Mouse (Mus musculus): ENCODE results near the gene Mpzl2. TPM values are rescaled to one million over a fixed set of nuclear protein-coding genes. Genes with fewer than 3 reads are reported as not detected.
A peak's percentile ranks its signal among the peaks of the same experiment; 100 is the strongest.

The Mpzl2 gene
- polyA plus RNA-seq, 1 experiment from 2014 or later: 1.0 TPM

DNA sequence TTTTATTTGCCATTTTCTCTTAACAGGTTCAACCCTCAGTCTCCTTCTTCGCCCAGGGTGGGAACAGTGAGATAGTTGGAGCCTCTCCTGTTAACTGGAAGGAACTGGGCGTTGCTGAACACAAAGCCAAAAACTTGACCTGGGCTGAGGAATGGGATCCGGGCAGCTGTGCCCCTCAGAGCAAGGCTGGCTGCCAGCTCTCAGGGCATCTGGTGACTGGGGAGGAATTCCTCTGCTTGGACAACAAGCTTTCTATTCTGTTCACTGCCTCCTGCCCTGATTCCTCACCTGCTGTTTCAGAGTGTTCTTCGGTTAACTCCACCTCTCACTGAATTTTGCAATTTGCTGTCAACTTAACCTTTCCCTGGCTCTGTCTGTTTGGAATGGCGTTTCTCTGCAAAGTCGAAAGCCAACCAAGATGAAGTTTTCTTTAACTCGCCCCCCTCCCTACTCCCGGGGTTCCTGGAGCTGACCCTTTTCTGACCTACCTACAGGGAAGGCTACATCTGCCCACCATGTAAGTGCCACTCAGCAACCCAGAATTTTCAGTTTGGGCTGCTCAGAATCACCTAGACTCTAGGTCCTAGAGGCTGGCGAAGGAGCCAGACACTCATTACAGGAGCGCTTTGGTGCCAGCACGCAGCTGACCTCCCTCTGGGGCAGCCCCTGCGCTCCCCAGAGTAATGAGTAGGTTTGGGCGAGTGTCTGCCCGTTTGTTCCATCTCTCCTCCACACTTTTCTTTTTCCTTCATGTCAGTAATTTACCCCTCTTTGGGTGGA is 657 bp downstream of the Mpzl2 start:
- WGBS: 16% methylated on average over 14 of the region's 14 CpGs
- H3K4me3 ChIP-seq: no peak overlapping the region
- no peak overlapping the region for H3K27ac ChIP-seq (replicated peaks)
- H3K27me3 ChIP-seq (ENCODE audit: low read depth, poor library complexity, severe bottlenecking): peaks cover 73% of the 10 kb centered on the region
- DNase-seq (ENCODE audit: low spot score): no peak
- H3K36me3 ChIP-seq: no peaks in the 10 kb centered on the region
- H3K4me1 ChIP-seq: peaks cover 21% of the 10 kb centered on the region
- no peaks in the 10 kb centered on the region for H3K9me3 ChIP-seq (replicated peaks)

DNA sequence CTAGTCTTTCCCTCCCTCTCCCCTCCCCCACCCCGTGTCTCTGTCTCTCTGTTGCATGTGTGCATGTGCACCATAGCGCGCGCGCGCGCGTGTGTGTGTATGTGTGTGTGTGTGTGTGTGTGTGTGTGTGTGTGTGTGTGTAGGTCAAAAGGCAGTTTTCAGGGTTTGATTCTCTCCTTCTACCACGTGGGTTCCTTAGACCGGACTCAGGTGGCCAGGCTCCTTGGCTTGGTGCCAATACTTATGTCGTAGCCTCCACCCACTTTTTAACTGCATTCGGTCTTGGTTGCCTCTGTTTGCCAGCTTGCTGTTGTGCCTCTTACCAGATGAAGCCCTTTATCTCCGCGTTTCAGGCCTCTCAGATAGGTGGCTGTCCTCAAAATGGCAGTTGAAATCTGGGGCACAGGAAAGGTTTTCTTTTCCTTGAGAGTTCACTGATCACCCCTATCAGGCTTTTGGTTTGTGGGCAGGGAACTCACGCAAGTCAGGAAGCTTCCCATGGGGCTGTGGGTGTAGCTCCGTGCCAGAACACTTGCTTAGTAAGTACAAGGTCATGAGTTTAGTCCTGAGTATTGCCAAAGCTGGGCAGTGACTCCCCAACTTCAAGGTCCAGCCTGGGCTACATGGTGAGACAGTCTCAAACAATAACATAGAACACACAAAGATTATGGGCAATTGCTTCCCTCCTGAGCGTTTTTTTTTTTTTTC is 1.7 kb downstream of the Mpzl2 start:
- no peaks in the 10 kb centered on the region for H3K9me3 ChIP-seq (replicated peaks)
- WGBS: 36% methylated on average over 17 of the region's 17 CpGs

DNA sequence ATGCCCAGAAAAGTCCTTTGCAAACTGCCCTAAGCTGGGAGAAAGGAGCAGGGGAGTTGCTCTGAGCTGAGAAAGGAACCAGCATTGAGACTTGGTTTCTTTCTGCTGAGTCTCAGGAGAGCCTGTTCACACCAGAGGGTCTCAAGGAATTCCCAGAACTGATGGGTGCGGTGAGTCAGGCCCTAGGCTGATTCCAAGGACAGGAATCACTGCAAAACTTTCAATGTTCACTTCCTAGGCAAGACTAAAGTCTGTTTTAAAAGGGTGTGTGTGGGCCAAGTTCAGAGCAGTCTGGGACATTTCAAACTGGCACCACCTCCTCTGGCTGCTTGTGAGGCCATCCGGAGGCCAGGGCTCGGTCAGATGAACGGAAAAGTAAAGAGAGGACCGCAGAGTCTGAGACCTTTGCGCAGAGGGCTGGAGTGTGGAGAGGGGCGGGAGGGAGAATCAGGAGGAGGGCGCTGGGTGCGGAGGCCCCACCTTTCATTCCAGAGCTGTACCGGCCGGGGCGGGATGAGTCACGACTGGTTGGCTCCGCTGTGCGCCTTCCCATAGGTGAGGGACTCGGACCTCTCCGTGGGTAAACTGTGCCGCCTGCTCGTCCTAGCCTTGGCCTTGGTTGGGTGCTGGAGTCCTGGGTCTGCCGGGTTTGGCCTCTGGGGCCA is 2.6 kb downstream of the Mpzl2 start:
- Histone ChIP-seq H3K36me3 (no peaks in the 10 kb centered on the region), H3K9me3 (replicated peaks) (no peaks in the 10 kb centered on the region), H3K27me3 (ENCODE audit: low read depth, poor library complexity, severe bottlenecking) (peaks cover 73% of the 10 kb centered on the region), H3K4me3 (peak overlapping the region; percentile 32), H3K4me1 (peaks cover 21% of the 10 kb centered on the region), H3K27ac (replicated peaks) (no peak overlapping the region)
- 3% methylated on average over 20 of the region's 20 CpGs for WGBS
- DNase-seq (ENCODE audit: low spot score): peak; percentile 21

More for the DNA sequence above, 1.7 kb downstream of the Mpzl2 start:
- H3K27me3 ChIP-seq (ENCODE audit: low read depth, poor library complexity, severe bottlenecking): peaks cover 73% of the 10 kb centered on the region
- H3K27ac ChIP-seq (replicated peaks): no peak overlapping the region
- no peaks in the 10 kb centered on the region for H3K36me3 ChIP-seq
- DNase-seq (ENCODE audit: low spot score): peak; percentile 27
- peaks cover 21% of the 10 kb centered on the region for H3K4me1 ChIP-seq
- H3K4me3 ChIP-seq: no peak overlapping the region

DNA sequence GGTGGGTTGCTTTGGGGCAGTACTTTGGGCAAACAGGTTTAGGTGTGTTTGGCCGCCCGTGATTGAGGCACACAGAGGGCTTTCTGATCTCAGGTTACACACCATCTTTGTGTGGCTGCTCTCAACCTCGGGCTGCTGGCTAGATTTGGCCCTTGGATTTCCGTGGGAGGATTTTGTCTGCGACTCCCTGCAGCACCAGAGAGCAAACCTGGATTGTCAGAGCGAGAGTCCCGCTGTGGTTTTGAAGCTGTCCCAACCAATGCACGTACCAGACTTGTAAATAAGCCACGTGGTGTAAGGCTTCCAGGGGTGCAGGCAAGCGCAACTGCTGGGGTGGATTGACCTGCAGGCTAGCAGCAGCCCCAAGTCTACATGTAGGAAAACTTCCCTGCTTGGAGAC is 3.3 kb downstream of the Mpzl2 start:
- H3K27ac ChIP-seq (replicated peaks): no peak overlapping the region
- peaks cover 72% of the 10 kb centered on the region for H3K27me3 ChIP-seq (ENCODE audit: low read depth, poor library complexity, severe bottlenecking)
- DNase-seq (ENCODE audit: low spot score): peak; percentile 22
- H3K4me1 ChIP-seq: peaks cover 21% of the 10 kb centered on the region
- WGBS: under 1% methylated on average over 10 of the region's 10 CpGs
- H3K9me3 ChIP-seq (replicated peaks): no peaks in the 10 kb centered on the region
- peak overlapping the region; percentile 32 for H3K4me3 ChIP-seq
- H3K36me3 ChIP-seq: no peaks in the 10 kb centered on the region

DNA sequence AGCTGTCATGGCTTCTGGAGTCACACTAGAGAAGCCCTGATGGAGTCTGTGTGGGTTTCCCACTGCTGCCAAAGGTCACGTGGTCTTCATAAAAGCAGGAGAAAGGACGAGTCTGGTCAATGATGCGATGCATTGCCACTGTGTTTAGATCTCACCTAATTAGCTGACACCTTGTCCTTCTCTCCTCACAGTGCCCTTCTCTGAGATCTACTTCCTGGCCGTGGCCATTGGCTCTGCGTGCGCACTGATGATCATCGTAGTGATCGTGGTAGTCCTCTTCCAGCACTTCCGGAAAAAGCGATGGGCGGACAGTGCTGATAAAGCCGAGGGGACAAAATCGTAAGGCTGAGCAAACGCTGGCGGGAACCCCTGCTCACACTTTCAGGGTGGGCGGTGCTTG is 7.4 kb downstream of the Mpzl2 start:
- no peak overlapping the region for H3K27ac ChIP-seq (replicated peaks)
- no peak overlapping the region for H3K4me3 ChIP-seq
- no peaks in the 10 kb centered on the region for H3K9me3 ChIP-seq (replicated peaks)
- no peaks in the 10 kb centered on the region for H3K36me3 ChIP-seq
- H3K4me1 ChIP-seq: peaks cover 11% of the 10 kb centered on the region
- WGBS: 93% methylated on average over 16 of the region's 16 CpGs
- peaks cover 34% of the 10 kb centered on the region for H3K27me3 ChIP-seq (ENCODE audit: low read depth, poor library complexity, severe bottlenecking)
- DNase-seq (ENCODE audit: low spot score): no peak

DNA sequence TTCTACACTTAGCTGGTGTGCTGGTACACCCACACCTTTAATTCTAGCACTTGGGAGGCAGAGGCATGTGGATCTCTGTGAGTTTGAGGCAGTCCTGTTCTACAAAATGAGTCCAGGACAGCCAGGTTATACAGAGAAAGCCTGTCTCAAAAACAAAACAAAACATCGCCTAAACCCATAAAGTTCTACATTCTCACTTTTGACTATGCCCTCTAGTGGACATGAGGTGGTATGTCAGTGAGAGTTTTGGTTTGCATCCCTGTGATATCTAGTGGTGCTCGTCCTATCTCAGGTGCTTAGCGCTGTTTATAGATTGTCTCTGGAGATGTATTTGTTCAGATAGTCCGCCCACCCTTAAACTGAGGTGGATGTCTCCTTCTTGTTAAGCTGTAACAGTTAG is 8.9 kb downstream of the Mpzl2 start:
- H3K36me3 ChIP-seq: no peaks in the 10 kb centered on the region
- peaks cover 34% of the 10 kb centered on the region for H3K27me3 ChIP-seq (ENCODE audit: low read depth, poor library complexity, severe bottlenecking)
- 36% methylated on average over 4 of the region's 4 CpGs for WGBS
- no peaks in the 10 kb centered on the region for H3K9me3 ChIP-seq (replicated peaks)
- no peak overlapping the region for H3K4me3 ChIP-seq
- no peak overlapping the region for H3K27ac ChIP-seq (replicated peaks)
- no peak for DNase-seq (ENCODE audit: low spot score)
- no peaks in the 10 kb centered on the region for H3K4me1 ChIP-seq

DNA sequence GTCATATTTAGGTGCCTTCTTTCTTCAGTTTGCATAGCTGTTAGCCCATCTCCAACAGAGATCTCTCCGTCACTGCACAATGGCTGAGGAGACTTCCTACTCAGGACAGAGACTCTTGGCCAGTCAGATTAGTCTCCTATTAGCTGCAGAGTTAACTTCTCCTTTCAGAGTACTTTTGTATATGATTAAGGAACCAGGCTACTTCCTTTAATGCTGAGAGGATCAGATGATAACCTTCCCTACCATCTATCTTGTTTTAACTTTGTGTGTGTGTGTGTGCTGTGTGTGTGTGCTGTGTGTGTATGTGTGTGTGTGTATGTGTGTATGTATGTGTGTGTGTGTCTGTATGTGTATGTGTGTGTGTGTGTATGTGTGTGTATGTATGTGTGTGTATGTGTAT is 10.1 kb downstream of the Mpzl2 start:
- Histone ChIP-seq H3K4me3 (no peak overlapping the region), H3K27ac (replicated peaks) (no peak overlapping the region), H3K9me3 (replicated peaks) (no peaks in the 10 kb centered on the region), H3K4me1 (peaks cover 4% of the 10 kb centered on the region; the same call in 1 of the 2 replicates), H3K36me3 (no peaks in the 10 kb centered on the region), H3K27me3 (ENCODE audit: low read depth, poor library complexity, severe bottlenecking) (peaks cover 25% of the 10 kb centered on the region)
- 83% methylated on average over 1 of the region's 1 CpGs for WGBS
- no peak for DNase-seq (ENCODE audit: low spot score)

DNA sequence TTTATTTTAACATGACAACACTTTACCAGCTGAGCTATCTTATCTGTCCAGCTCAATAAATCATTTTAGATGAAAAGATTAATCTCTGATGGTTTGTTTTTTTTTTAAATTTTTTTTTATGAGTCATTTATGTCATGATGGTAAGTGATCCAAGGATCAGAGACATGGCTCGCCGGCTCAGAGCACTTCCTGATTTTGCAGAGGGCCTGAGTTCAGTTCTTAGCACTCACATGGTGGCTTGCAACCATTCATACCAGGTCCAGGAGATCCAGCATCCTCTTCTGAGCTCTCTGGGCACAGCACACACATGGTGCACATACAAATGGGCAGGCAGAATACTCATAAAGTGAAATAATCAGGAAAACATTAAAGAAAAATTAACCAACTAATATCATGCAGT is 10.7 kb downstream of the Mpzl2 start:
- Histone ChIP-seq H3K27me3 (ENCODE audit: low read depth, poor library complexity, severe bottlenecking) (peaks cover 21% of the 10 kb centered on the region), H3K9me3 (replicated peaks) (no peaks in the 10 kb centered on the region), H3K27ac (replicated peaks) (no peak overlapping the region), H3K36me3 (no peaks in the 10 kb centered on the region), H3K4me1 (peaks cover 4% of the 10 kb centered on the region; the same call in 1 of the 2 replicates), H3K4me3 (no peak overlapping the region)
- DNase-seq (ENCODE audit: low spot score): no peak
- 90% methylated on average over 2 of the region's 2 CpGs for WGBS

DNA sequence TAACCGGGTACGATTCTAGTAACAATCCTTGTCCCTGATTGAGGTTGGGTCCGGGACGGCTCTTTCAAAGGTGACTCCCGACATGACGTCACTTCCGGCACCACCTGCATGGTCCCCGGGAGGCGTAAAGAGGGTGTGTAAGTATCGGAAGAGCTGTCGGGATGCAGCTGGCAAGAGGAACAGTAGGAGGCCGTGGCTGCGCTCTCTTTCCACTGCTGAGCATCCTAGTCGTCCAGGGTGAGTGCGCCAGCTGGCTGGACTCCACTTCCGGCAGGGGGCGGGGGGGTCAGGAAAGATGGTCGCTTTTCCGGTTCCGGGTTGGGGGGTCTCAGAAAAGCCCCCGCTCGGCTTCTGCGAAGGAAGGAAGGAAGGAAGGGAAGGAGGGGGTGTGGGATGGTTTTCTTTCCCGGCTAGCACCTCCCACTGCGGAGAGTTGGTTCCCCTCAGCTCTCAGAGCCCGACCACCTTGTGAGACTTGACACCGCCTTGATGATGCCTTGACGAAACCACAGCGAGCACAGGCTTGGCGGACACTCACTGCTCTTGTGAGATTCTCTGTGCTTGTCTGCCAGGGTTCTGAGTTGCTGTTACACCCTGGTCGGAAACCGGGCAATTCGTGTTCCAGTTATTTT is 15.6 kb downstream of the Mpzl2 start, which contains the start of gene Mpzl3:
Gene Mpzl3 (plus strand): TSS at position 105 of the 632 bp plus-strand sequence.
- Histone ChIP-seq H3K27me3 (ENCODE audit: low read depth, poor library complexity, severe bottlenecking) (peaks cover 52% of the 10 kb centered on the region), H3K4me3 (peak within 1 kb of the TSS; percentile 73), H3K36me3 (no peaks in the 10 kb centered on the region), H3K9me3 (replicated peaks) (no peaks in the 10 kb centered on the region), H3K27ac (replicated peaks) (peak within 1 kb of the TSS; percentile 95), H3K4me1 (peaks cover 8% of the 10 kb centered on the region; the same call in 1 of the 2 replicates)
- WGBS: under 1% methylated on average over 33 of the region's 33 CpGs
- DNase-seq (ENCODE audit: low spot score): peak; percentile 91

DNA sequence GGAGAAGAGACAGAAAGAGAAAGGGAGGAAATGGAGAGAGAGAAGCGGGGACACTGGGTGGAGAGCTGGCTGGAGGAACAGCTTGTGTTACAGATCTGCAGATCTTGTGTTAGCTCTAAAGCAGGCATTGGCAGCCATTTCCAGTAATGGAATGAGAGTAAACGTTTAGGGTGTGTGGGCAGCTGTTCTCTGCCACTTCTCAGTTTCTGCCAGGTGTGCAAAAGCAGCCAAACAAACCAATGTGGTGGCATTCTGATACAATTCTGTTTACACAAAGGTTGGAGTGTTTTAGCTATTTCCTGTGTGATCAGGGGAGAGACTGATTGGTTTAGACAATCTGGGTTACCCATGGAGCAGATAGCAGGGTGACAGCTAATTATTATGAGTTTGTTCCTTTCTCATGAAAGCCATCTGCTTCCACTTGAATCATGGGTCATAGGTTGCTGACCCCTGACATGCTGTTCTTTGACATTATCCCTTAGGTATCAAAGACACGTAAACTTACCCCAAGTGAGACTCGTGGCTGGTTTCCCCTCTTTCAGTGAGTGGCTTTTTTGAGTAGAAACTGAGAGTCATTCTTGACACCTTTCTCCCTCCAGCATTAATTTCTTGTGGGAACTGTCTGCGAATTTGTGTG is 18.8 kb downstream of the Mpzl2 start:
- Histone ChIP-seq H3K4me3 (no peak overlapping the region), H3K27ac (replicated peaks) (no peak overlapping the region), H3K9me3 (replicated peaks) (no peaks in the 10 kb centered on the region), H3K27me3 (ENCODE audit: low read depth, poor library complexity, severe bottlenecking) (peaks cover 36% of the 10 kb centered on the region), H3K4me1 (peaks cover 8% of the 10 kb centered on the region; the same call in 1 of the 2 replicates), H3K36me3 (no peaks in the 10 kb centered on the region)
- 50% methylated on average over 5 of the region's 5 CpGs for WGBS
- no peak for DNase-seq (ENCODE audit: low spot score)

DNA sequence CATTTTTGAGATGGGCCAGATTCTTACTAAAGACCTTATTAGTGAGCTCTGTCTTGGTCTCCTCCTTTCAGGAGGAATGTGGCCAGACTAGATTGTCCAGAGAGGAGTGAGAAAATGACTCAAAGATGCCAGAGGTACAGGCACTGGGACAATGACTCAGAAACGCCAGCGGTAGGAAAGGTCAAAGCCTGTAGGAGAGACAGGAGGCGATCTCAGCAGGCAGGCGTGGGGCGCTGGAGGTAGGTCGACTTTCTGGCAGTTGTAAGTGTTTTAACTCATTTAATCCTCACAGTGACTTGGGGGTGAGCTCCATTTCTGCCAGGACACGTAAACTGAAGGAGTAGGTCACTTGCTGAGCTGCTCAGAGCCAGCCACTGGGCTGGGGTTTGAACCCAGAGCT is 20.6 kb downstream of the Mpzl2 start:
- Histone ChIP-seq H3K27ac (replicated peaks) (no peak overlapping the region), H3K4me1 (peaks cover 4% of the 10 kb centered on the region; the same call in 1 of the 2 replicates), H3K27me3 (ENCODE audit: low read depth, poor library complexity, severe bottlenecking) (peaks cover 31% of the 10 kb centered on the region), H3K4me3 (no peak overlapping the region), H3K9me3 (replicated peaks) (no peaks in the 10 kb centered on the region), H3K36me3 (no peaks in the 10 kb centered on the region)
- 44% methylated on average over 7 of the region's 7 CpGs for WGBS
- no peak for DNase-seq (ENCODE audit: low spot score)

DNA sequence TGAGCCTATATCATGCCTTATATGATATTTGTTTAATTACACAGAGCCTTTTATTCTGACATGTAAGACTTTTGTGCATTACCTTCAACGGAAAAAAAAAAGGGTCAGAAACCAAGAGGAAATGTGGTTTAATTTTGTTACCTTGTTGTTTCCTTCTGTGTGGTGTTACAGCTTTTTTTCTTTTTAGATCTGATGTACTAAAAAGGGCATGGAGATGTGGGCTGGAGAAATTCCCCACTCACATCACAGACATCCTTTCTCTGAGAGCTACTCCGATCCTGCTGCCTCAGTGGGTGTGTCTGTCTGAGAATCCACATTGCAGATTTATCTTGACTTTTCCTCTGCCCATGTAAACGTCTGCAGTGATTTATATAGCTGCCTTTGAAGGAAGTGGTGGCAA is 23.1 kb downstream of the Mpzl2 start:
- no peak for DNase-seq (ENCODE audit: low spot score)
- Histone ChIP-seq H3K27me3 (ENCODE audit: low read depth, poor library complexity, severe bottlenecking) (peaks cover 20% of the 10 kb centered on the region; the same call in 1 of the 2 replicates), H3K36me3 (no peaks in the 10 kb centered on the region), H3K27ac (replicated peaks) (no peak overlapping the region), H3K4me3 (no peak overlapping the region), H3K9me3 (replicated peaks) (no peaks in the 10 kb centered on the region), H3K4me1 (no peaks in the 10 kb centered on the region)
- 78% methylated on average over 3 of the region's 3 CpGs for WGBS
